Comparison of ENCODE assay signal across 11 mouse cellular contexts in genomic region chr8:121218486-121218885, GRCm38 (mm10).
DNase-seq lines count a peak whose midpoint lies in the region; ATAC-seq and TF ChIP-seq lines count a peak whose summit lies in the region.
"Had no signal": no experiment of that assay in that cellular context is flagged by ENCODE, and none has a peak within 500 bp of the region (broad histone marks: within the 10 kb centered on the region; RNA-seq: fewer than 3 reads in every experiment).

No protein-coding gene starts in this region.

- no peak overlapping the region for H3K27ac ChIP-seq in forebrain, embryonic 11.5 days (ENCODE audit: low read depth, low read length)
- no peak overlapping the region for H3K27ac ChIP-seq in forebrain, embryonic 15.5 days (replicated peaks)
- H3K27ac ChIP-seq in lung, embryonic 14.5 days (ENCODE audit: low read depth), result no peak overlapping the region
- H3K27ac ChIP-seq in testis, adult 2 months (ENCODE audit: control insufficient read depth, insufficient read depth, low read depth, low read length), result no peak overlapping the region
- H3K27ac ChIP-seq: lung, embryonic 15.5 days; neural tube, embryonic 13.5 days had no signal

- 87% methylated on average over 3 of the region's 3 CpGs for whole genome bisulfite sequencing in forebrain, embryonic 11.5 days
- WGBS in forebrain, embryonic 15.5 days, result 94% methylated on average over 3 of the region's 3 CpGs
- 94% methylated on average over 3 of the region's 3 CpGs for WGBS in lung, embryonic 14.5 days

- TF ChIP-seq POLR2A in brain, embryonic 14.5 days (IDR thresholded peaks at IDR 0.05; ENCODE audit: borderline replicate concordance, extremely low read depth, insufficient read depth, insufficient read length, poor library complexity, severe bottlenecking), result no peak
- TF ChIP-seq POLR2A in testis, adult 2 months (IDR thresholded peaks at IDR 0.05; ENCODE audit: control insufficient read depth, low read depth, low read length), result no peak

- no peaks in the 10 kb centered on the region for H3K27me3 ChIP-seq in forebrain, embryonic 11.5 days (ENCODE audit: control insufficient read depth, insufficient read depth, low read length)
- H3K27me3 ChIP-seq in forebrain, embryonic 15.5 days, result no peaks in the 10 kb centered on the region
- H3K27me3 ChIP-seq in lung, embryonic 14.5 days (ENCODE audit: insufficient read depth, low read length), result no peaks in the 10 kb centered on the region
- no peaks in the 10 kb centered on the region for H3K27me3 ChIP-seq in testis, adult 2 months (ENCODE audit: control insufficient read depth, insufficient read depth, low read length)

- H3K9me3 ChIP-seq in forebrain, embryonic 11.5 days (ENCODE audit: control insufficient read depth, low read length), result no peaks in the 10 kb centered on the region; the same call in 1 of the 2 replicates
- no peaks in the 10 kb centered on the region for H3K9me3 ChIP-seq in forebrain, embryonic 15.5 days
- H3K9me3 ChIP-seq in lung, embryonic 14.5 days (ENCODE audit: low read depth, low read length), result no peaks in the 10 kb centered on the region
- H3K9me3 ChIP-seq: lung, embryonic 15.5 days; neural tube, embryonic 13.5 days had no signal

- H3K4me3 ChIP-seq in forebrain, embryonic 11.5 days (ENCODE audit: low read depth, low read length), result no peak overlapping the region
- no peak overlapping the region for H3K4me3 ChIP-seq in forebrain, embryonic 15.5 days
- H3K4me3 ChIP-seq in lung, embryonic 14.5 days (ENCODE audit: low read depth, low read length), result no peak overlapping the region
- H3K4me3 ChIP-seq in testis, adult 2 months (ENCODE audit: control insufficient read depth, low read depth, low read length), result no peak overlapping the region
- H3K4me3 ChIP-seq: lung, embryonic 15.5 days; neural tube, embryonic 13.5 days had no signal

- peak; percentile 60 for DNase-seq in forebrain, embryonic 11.5 days (ENCODE audit: low spot score)
- peak; percentile 51 for DNase-seq in lung, embryonic 14.5 days
- no peak for DNase-seq in lung, postnatal 4 days
- DNase-seq in brain, embryonic 14.5 days (ENCODE audit: low read depth), result no peak
- DNase-seq in layer of hippocampus, adult 9-10 months (ENCODE audit: low spot score), result no peak
- no peak for DNase-seq in frontal cortex, adult 2 months (ENCODE audit: extremely low spot score in 1 of 2, low spot score in 1 of 2)
- DNase-seq: cerebellum, adult 11-12 months had no signal

- ATAC-seq in forebrain, embryonic 11.5 days (replicated peaks; ENCODE audit: low FRiP score), result no peak
- no peak for ATAC-seq in forebrain, embryonic 15.5 days (replicated peaks)
- no peak for ATAC-seq in lung, embryonic 14.5 days (ENCODE audit: insufficient read depth)

- 0 out of 2 replicates have a peak, but pooled peaks cover 3% of the 10 kb centered on the region for H3K4me1 ChIP-seq in forebrain, embryonic 11.5 days (replicated peaks; ENCODE audit: control insufficient read depth, insufficient read depth, low read length)
- no peaks in the 10 kb centered on the region for H3K4me1 ChIP-seq in forebrain, embryonic 15.5 days
- H3K4me1 ChIP-seq in lung, embryonic 14.5 days (ENCODE audit: insufficient read depth), result no peaks in the 10 kb centered on the region
- H3K4me1 ChIP-seq in testis, adult 2 months (ENCODE audit: control insufficient read depth, insufficient read depth, low read length), result peaks cover 2% of the 10 kb centered on the region

- peak; percentile 63 for TF ChIP-seq CTCF in lung, embryonic 14.5 days (IDR thresholded peaks at IDR 0.05; ENCODE audit: low read depth)
- peak; percentile 46; the same call in 1 of the 2 replicates for TF ChIP-seq CTCF in brain, embryonic 14.5 days (IDR thresholded peaks at IDR 0.05; ENCODE audit: borderline replicate concordance, extremely low read depth, insufficient read depth, insufficient read length)
- TF ChIP-seq CTCF in testis, adult 2 months (IDR thresholded peaks at IDR 0.05; ENCODE audit: control insufficient read depth, insufficient read depth, insufficient replicate concordance, low read depth, low read length), result peak; percentile 87; the same call in 1 of the 2 replicates

- no peak overlapping the region for H3K4me2 ChIP-seq in forebrain, embryonic 11.5 days (ENCODE audit: low read depth, low read length, severe bottlenecking)
- no peak overlapping the region for H3K4me2 ChIP-seq in forebrain, embryonic 15.5 days (replicated peaks)
- no peak overlapping the region for H3K4me2 ChIP-seq in lung, embryonic 14.5 days
- H3K4me2 ChIP-seq: lung, embryonic 15.5 days; neural tube, embryonic 13.5 days had no signal

- no peaks in the 10 kb centered on the region for H3K36me3 ChIP-seq in forebrain, embryonic 11.5 days (ENCODE audit: control insufficient read depth, insufficient read depth, low read length)
- no peaks in the 10 kb centered on the region for H3K36me3 ChIP-seq in forebrain, embryonic 15.5 days
- no peaks in the 10 kb centered on the region for H3K36me3 ChIP-seq in lung, embryonic 14.5 days (ENCODE audit: insufficient read depth)
- no peaks in the 10 kb centered on the region for H3K36me3 ChIP-seq in testis, adult 2 months (ENCODE audit: control insufficient read depth, insufficient read depth, low read length)
- H3K36me3 ChIP-seq: lung, embryonic 15.5 days; neural tube, embryonic 13.5 days had no signal

- H3K9ac ChIP-seq in forebrain, embryonic 11.5 days (ENCODE audit: low read length), result no peak overlapping the region
- H3K9ac ChIP-seq in forebrain, embryonic 15.5 days (replicated peaks), result no peak overlapping the region
- no peak overlapping the region for H3K9ac ChIP-seq in lung, embryonic 14.5 days
- H3K9ac ChIP-seq: lung, embryonic 15.5 days; neural tube, embryonic 13.5 days had no signal

Comparison
In these comparisons a context has a peak if more than half of its experiments do, and no peak if none do; other contexts are left out.
1. DNase-seq: peak in forebrain, embryonic 11.5 days (single experiment) and lung, embryonic 14.5 days (single experiment); none in lung, postnatal 4 days (0 of 2), brain, embryonic 14.5 days (single experiment), layer of hippocampus, adult 9-10 months (single experiment) and frontal cortex, adult 2 months (0 of 2).
2. Peak in every context shown above with its lines, with median percentiles within 50 percentile points of each other: CTCF ChIP-seq.